8 mouse cellular contexts compared by ENCODE assay signal in genomic region chr6:143167981-143168674, GRCm38 (mm10). TPM values are rescaled to one million over a fixed set of nuclear protein-coding genes. Genes with fewer than 3 reads are reported as not detected.
DNase-seq lines count a peak whose midpoint lies in the region; ATAC-seq and TF ChIP-seq lines count a peak whose summit lies in the region.

No protein-coding gene starts in this region.

- H3K36me3 ChIP-seq in heart, embryonic 10.5 days, result peaks cover 24% of the 10 kb centered on the region
- H3K36me3 ChIP-seq in CH12.LX (replicated peaks in 1 of 2; ENCODE audit: control insufficient read depth in 1 of 2, insufficient read depth in 1 of 2, low read length in 1 of 2), result peaks cover 6 to 23% of the 10 kb centered on the region in 2 experiments
- H3K36me3 ChIP-seq in heart, embryonic 16.5 days (ENCODE audit: control insufficient read depth, insufficient read depth), result peaks cover 3% of the 10 kb centered on the region; the same call in 1 of the 2 replicates
- peaks cover 10% of the 10 kb centered on the region; the same call in 1 of the 2 replicates for H3K36me3 ChIP-seq in macrophage (ENCODE audit: inconsistent target)

- H3K9ac ChIP-seq in CH12.LX (ENCODE audit: insufficient read depth, low read depth), result peak overlapping the region; percentile 99
- peak overlapping the region; percentile 96 for H3K9ac ChIP-seq in heart, embryonic 16.5 days (ENCODE audit: low read length)

- WGBS in heart, embryonic 10.5 days, result 38% methylated on average over 6 of the region's 6 CpGs
- WGBS in heart, embryonic 16.5 days, result 34% methylated on average over 6 of the region's 6 CpGs
- WGBS in macrophage (ENCODE audit: missing documents), result 2% methylated on average over 6 of the region's 6 CpGs

- H3K4me2 ChIP-seq in CH12.LX (ENCODE audit: insufficient read depth, low read depth, poor library complexity, severe bottlenecking), result peak overlapping the region; percentile 93
- peak overlapping the region; percentile 93 for H3K4me2 ChIP-seq in heart, embryonic 16.5 days (ENCODE audit: low read depth, low read length)

- dilution Hi-C loops in CH12.LX (cut with MboI; ENCODE audit: extremely low pct_ligation_motif_present, extremely low pct_unique_long_range_greater_than_20kb, low sequenced_read_pairs), result no loop called here

- no peak for TF ChIP-seq CTCF in CH12.LX (conservative IDR thresholded peaks at IDR 0.05 in 1 of 2, IDR thresholded peaks at IDR 0.05 in 1 of 2; ENCODE audit: low read depth in 2 of 2, low read length in 2 of 2)

- peak overlapping the region; percentile 96 for H3K4me3 ChIP-seq in heart, embryonic 10.5 days
- peak overlapping the region; percentile 87 to 95 (median 90) for H3K4me3 ChIP-seq in CH12.LX (replicated peaks in 1 of 3; ENCODE audit: low read depth in 2 of 3, low read length in 2 of 3, poor library complexity in 1 of 3)
- H3K4me3 ChIP-seq in heart, embryonic 16.5 days (ENCODE audit: low read length), result peak overlapping the region; percentile 92
- peak overlapping the region; percentile 75 for H3K4me3 ChIP-seq in macrophage (ENCODE audit: inconsistent target)

- H3K9me3 ChIP-seq in heart, embryonic 10.5 days, result no peaks in the 10 kb centered on the region
- H3K9me3 ChIP-seq in CH12.LX (replicated peaks; ENCODE audit: low read length), result no peaks in the 10 kb centered on the region
- H3K9me3 ChIP-seq in heart, embryonic 16.5 days (replicated peaks; ENCODE audit: control insufficient read depth, low read length), result no peaks in the 10 kb centered on the region

- no peak for TF ChIP-seq POLR2A in CH12.LX (IDR thresholded peaks at IDR 0.05; ENCODE audit: low read depth, low read length)

- peaks cover 54% of the 10 kb centered on the region for H3K79me2 ChIP-seq in CH12.LX (replicated peaks; ENCODE audit: control insufficient read depth, extremely low read depth, insufficient read depth, poor library complexity, severe bottlenecking)
- H3K79me2 ChIP-seq in macrophage (ENCODE audit: inconsistent target), result peaks cover 56% of the 10 kb centered on the region

- ATAC-seq in heart, embryonic 16.5 days (replicated peaks; ENCODE audit: extremely low read depth, insufficient read depth, low FRiP score), result no peak

- DNase-seq in heart, embryonic 10.5 days (ENCODE audit: low spot score), result no peak
- DNase-seq in heart, adult 18-20 months, result no peak
- no peak for DNase-seq in CH12.LX (ENCODE audit: extremely low read depth)
- DNase-seq in yolk sac, embryonic 10.5 days (ENCODE audit: low spot score), result no peak
- DNase-seq in urinary bladder, postnatal 14 days (ENCODE audit: low spot score), result no peak
- no peak for DNase-seq in right cerebral cortex, postnatal 36 days (ENCODE audit: low spot score in 2 of 2)

- in situ Hi-C loops in CH12.LX (cut with MboI; ENCODE audit: low pct_ligation_motif_present, low pct_unique_long_range_greater_than_20kb, low sequenced_read_pairs), result loop anchor here (5.0 kb wide), 1 partner anchor 51 kb away; no protein-coding TSS in a partner anchor

- no peaks in the 10 kb centered on the region for H3K27me3 ChIP-seq in heart, embryonic 10.5 days (ENCODE audit: insufficient read depth, poor library complexity, severe bottlenecking)
- no peaks in the 10 kb centered on the region for H3K27me3 ChIP-seq in CH12.LX (replicated peaks)
- no peaks in the 10 kb centered on the region for H3K27me3 ChIP-seq in heart, embryonic 16.5 days (ENCODE audit: control insufficient read depth, insufficient read depth, low read length)

- peaks cover 29% of the 10 kb centered on the region for H3K4me1 ChIP-seq in heart, embryonic 10.5 days
- peaks cover 16 to 30% of the 10 kb centered on the region in 2 experiments for H3K4me1 ChIP-seq in CH12.LX (ENCODE audit: control insufficient read depth in 1 of 2, insufficient read depth in 2 of 2)
- H3K4me1 ChIP-seq in heart, embryonic 16.5 days (ENCODE audit: control insufficient read depth, insufficient read depth, low read length), result peaks cover 23% of the 10 kb centered on the region

- no peak for TF ChIP-seq RAD21 in CH12.LX (IDR thresholded peaks at IDR 0.05; ENCODE audit: low read depth, low read length)

- 0 out of 2 replicates have a peak, but pooled peaks have one; percentile 35 for TF ChIP-seq EP300 in CH12.LX (IDR thresholded peaks at IDR 0.05; ENCODE audit: low read length)

- H3K27ac ChIP-seq in heart, embryonic 10.5 days, result peak overlapping the region; percentile 96
- H3K27ac ChIP-seq in CH12.LX (ENCODE audit: insufficient read depth, low read depth), result peak overlapping the region; percentile 64; the same call in 1 of the 2 replicates
- peak overlapping the region; percentile 92 for H3K27ac ChIP-seq in heart, embryonic 16.5 days (ENCODE audit: low read length)
- H3K27ac ChIP-seq in macrophage, result peak overlapping the region; percentile 59

TF ChIP-seq in CH12.LX, 34 proteins besides CTCF, POLR2A, EP300 and RAD21:
- peak; percentile 60; the same call in 1 of the 2 replicates for TF ChIP-seq ETS1 (conservative IDR thresholded peaks at IDR 0.05; ENCODE audit: low read depth, low read length)
- no peak for TF ChIP-seq SMC3 (IDR thresholded peaks at IDR 0.05; ENCODE audit: low read depth, low read length)
- TF ChIP-seq ZKSCAN1 (IDR thresholded peaks at IDR 0.05; ENCODE audit: borderline replicate concordance, low read depth, low read length), result no peak
- TF ChIP-seq MAFK (IDR thresholded peaks at IDR 0.05; ENCODE audit: insufficient replicate concordance, low read length), result no peak
- TF ChIP-seq JUN (IDR thresholded peaks at IDR 0.05; ENCODE audit: insufficient read depth, low read depth, low read length), result no peak
- no peak for TF ChIP-seq USF1 (IDR thresholded peaks at IDR 0.05; ENCODE audit: low read depth, low read length)
- TF ChIP-seq GABPA (IDR thresholded peaks at IDR 0.05; ENCODE audit: insufficient replicate concordance, low read depth, low read length), result no peak
- TF ChIP-seq NRF1 (IDR thresholded peaks at IDR 0.05; ENCODE audit: low read depth, low read length), result no peak
- TF ChIP-seq TCF12 (IDR thresholded peaks at IDR 0.05; ENCODE audit: low read depth, low read length), result no peak
- TF ChIP-seq JUND (conservative IDR thresholded peaks at IDR 0.05; ENCODE audit: low read depth, low read length), result no peak; the same call in 1 of the 2 replicates
- TF ChIP-seq NELFE (IDR thresholded peaks at IDR 0.05; ENCODE audit: low read depth, low read length), result no peak; the same call in 1 of the 2 replicates
- TF ChIP-seq ZMIZ1 (IDR thresholded peaks at IDR 0.05; ENCODE audit: low read depth, low read length), result no peak
- TF ChIP-seq CHD1 (IDR thresholded peaks at IDR 0.05; ENCODE audit: low read depth, low read length), result peak; percentile 73; the same call in 1 of the 2 replicates
- TF ChIP-seq RCOR1 (conservative IDR thresholded peaks at IDR 0.05; ENCODE audit: low read depth, low read length), result no peak
- peak; percentile 67; the same call in 1 of the 2 replicates for TF ChIP-seq MXI1 (IDR thresholded peaks at IDR 0.05; ENCODE audit: low read depth, low read length)
- TF ChIP-seq MAZ (IDR thresholded peaks at IDR 0.05; ENCODE audit: low read depth, low read length), result 0 out of 2 replicates have a peak, but pooled peaks have one; percentile 49
- no peak for TF ChIP-seq PAX5 (IDR thresholded peaks at IDR 0.05; ENCODE audit: low read length)
- TF ChIP-seq HCFC1 (IDR thresholded peaks at IDR 0.05; ENCODE audit: low read depth, low read length), result peak; percentile 15; the same call in 1 of the 2 replicates
- peak; percentile 62; the same call in 1 of the 2 replicates for TF ChIP-seq ZNF384 (IDR thresholded peaks at IDR 0.05; ENCODE audit: low read depth, low read length)
- no peak for TF ChIP-seq POLR2AphosphoS2 (IDR thresholded peaks at IDR 0.05; ENCODE audit: low read depth, low read length)
- TF ChIP-seq CHD2 (IDR thresholded peaks at IDR 0.05; ENCODE audit: low read length), result no peak
- TF ChIP-seq SIN3A (IDR thresholded peaks at IDR 0.05; ENCODE audit: low read length), result peak; percentile 90
- no peak; the same call in 1 of the 2 replicates for TF ChIP-seq ELF1 (IDR thresholded peaks at IDR 0.05; ENCODE audit: low read depth, low read length)
- TF ChIP-seq UBTF (IDR thresholded peaks at IDR 0.05; ENCODE audit: low read depth, low read length), result no peak
- TF ChIP-seq E2F4 (IDR thresholded peaks at IDR 0.05; ENCODE audit: insufficient replicate concordance, low read depth, low read length), result no peak
- TF ChIP-seq KAT2A (IDR thresholded peaks at IDR 0.05; ENCODE audit: insufficient replicate concordance, low read length), result no peak
- TF ChIP-seq USF2 (conservative IDR thresholded peaks at IDR 0.05; ENCODE audit: low read depth, low read length), result no peak
- TF ChIP-seq IRF4 (IDR thresholded peaks at IDR 0.05; ENCODE audit: low read depth, low read length), result peak; percentile 77
- TF ChIP-seq MYC (IDR thresholded peaks at IDR 0.05; ENCODE audit: low read depth, low read length), result no peak
- TF ChIP-seq MEF2A (IDR thresholded peaks at IDR 0.05; ENCODE audit: borderline replicate concordance, low read depth, low read length), result no peak
- TF ChIP-seq ZC3H11A (IDR thresholded peaks at IDR 0.05; ENCODE audit: low read depth, low read length), result no peak
- no peak for TF ChIP-seq BHLHE40 (IDR thresholded peaks at IDR 0.05; ENCODE audit: low read depth, low read length)
- TF ChIP-seq MAX (IDR thresholded peaks at IDR 0.05; ENCODE audit: low read length), result peak; percentile 15; the same call in 1 of the 2 replicates
- TF ChIP-seq TBP (conservative IDR thresholded peaks at IDR 0.05; ENCODE audit: low read depth, low read length), result no peak

RNA-seq across cellular contexts. Expression of gene Etnk1, which starts 1.1 kb away (rescaled TPM):
- polyA plus RNA-seq in heart, embryonic 10.5 days (2016; fragmentation: Nextera tagmentation; extraction: Ambion mirVana), result 16.2 and 18.1 TPM in 2 replicates
- total RNA-seq in heart, adult 18-20 months (2021), result 10 to 100 TPM; 29.8 to 30.8 TPM
- total RNA-seq in CH12.LX (2012; rRNA removed) (27.0 and 27.1 TPM in 2 replicates), CH12.LX (2014; rRNA removed) (33.4 and 35.1 TPM in 2 replicates)
- polyA plus RNA-seq in CH12.LX (2012; ENCODE audit: insufficient read length, low read depth) (28.4 and 32.8 TPM in 2 replicates), macrophage (2018) (35.2 to 62.9 TPM (median 43.9 TPM) in 3 replicates)
- 13.3 and 13.4 TPM in 2 replicates for polyA plus RNA-seq in heart, embryonic 16.5 days (2015; fragmentation: Nextera tagmentation; extraction: Ambion mirVana)
- 100 to 1,000 TPM in 21 of 26 experiments, 10 to 100 TPM in 5; 75.5 to 547 (median 353) TPM for total RNA-seq in macrophage (2018; cell fraction: chromatin; rRNA removed)
- total RNA-seq in macrophage (2018; cell fraction: cytosol; rRNA removed), result 100 to 1,000 TPM in 12 of 26 experiments, 10 to 100 TPM in 14; 59.2 to 158 (median 88.9) TPM
- 100 to 1,000 TPM; 101 to 555 (median 278) TPM for total RNA-seq in macrophage (2018; cell fraction: nucleus; rRNA removed)
